Mouse (Mus musculus): ENCODE data around the gene Olig3. TPM values are rescaled to one million over a fixed set of nuclear protein-coding genes. Genes with fewer than 3 reads are reported as not detected.

The Olig3 gene
- not detected for total RNA-seq (2022)

DNA sequence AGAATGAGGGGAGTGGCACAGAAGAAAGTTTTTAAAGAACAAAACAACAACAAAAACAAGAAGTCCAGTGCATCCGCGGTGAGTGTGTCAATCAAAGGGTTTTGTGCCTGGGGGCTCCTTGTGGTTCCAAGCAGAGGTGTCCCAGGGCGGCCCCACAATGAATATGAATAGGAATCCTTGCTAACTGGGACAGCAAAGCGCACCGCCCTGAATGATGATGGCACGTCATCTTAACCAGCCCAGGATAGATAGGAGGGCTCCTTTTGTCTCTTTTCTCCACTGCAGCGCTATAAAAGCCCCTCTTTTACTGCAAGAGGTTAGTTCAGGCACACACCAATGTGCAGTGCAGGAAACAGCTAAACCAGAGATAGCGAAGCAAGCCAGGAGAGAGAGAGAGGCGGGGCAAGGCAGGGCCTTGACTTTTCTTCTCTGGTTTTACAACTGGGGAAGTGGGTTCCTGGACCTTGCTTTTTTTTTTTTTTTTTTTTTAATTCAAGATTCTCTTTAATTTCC lies at the start of gene Olig3:
Gene Olig3, plus strand, starts transcription at position 463 of the 513 bp plus-strand sequence.
- DNase-seq (ENCODE audit: low spot score in 2 of 2) = no peak

DNA sequence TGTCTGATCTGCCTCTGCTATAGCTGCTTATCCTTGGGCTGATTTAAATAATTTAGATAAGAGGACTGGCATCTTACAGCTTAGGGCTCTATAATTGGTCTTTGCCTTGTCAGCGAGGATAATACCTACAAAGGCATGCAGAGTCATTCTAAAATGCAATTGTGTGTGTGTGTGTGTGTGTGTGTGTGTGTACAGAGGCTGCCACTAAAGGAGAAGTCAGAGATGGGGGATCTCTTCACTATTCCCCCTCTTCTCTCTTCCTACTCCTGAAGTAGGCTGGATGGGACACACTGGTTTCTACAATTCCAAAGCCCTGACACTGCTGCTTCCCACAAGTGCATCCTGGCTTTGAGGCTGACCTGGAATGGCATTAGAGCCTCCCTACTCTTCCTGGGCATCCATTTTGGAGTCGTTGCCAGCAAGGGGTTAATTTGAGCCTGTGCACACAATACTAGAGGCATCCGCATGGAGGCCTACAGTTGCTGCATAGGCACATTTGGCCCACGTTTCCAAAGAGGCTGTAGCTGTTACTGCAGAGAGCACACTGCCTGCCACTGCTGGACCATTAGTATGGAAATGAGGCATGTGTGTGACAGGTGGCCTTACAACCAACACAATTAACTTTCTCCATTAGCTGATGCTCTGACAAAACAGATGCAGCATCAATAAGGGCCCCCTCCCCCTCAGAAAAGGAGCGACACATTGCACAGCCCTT lies 46.5 kb upstream of the Olig3 start:
- no peak for DNase-seq (ENCODE audit: low spot score in 2 of 2)

DNA sequence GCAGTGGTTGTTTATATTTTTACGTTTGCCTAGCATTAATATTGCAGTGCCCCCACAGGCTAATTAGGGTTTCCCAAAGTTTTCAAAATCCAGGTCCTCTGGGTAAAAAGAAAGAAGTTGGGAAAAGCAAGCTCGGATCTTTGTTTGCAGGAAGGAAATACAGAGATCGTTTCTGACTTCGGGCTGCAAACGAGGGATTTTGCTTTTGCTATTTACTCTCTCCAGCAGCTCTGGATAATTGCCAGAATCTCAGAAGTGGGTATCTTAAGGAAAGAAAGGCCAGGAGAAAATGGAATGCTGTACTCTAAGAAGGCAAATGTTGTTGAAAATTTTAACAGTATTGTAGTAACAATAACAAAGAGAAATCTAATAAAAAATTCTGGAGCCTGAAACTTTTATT lies 45.9 kb upstream of the Olig3 start:
- DNase-seq (ENCODE audit: low spot score in 2 of 2) = no peak

DNA sequence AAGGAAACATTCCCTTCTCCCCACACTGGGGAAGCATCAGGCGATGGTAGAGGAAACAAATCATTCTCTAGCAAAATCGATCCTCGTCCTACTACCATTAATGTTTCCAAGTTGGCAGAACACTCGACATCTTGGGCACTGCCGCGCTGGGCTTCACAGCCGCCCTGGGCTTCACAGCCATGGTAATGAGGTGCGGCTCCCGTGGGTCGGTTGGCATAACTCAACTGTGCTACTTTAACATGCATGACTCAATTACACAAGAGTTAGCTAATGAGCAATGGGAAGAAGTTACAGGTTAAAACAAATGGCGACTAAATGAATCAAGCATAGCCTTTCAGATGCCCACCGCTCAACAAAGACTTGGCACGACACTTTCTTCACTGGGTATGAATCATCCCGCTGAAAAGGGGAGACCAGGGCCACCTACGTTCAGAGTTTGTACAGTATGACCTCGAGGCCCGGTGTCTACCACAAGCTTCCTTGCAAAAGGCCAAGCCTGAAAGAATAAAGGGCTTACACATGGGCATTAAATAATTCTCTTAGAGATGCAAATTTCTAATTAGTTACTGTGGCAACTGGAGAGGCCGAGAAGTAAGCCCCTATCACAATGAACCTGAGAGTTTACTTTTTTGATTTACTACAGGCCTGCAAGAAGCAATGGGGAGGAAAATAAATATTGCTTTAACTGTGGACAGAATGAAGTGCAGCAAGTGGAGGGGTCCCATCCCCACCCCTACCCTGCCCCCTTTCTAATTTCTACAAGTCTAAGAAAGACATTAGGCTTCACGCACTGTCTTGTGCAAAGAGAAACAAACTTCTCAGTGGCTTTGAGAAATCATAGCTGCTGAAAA lies 38.1 kb upstream of the Olig3 start:
- no peak for DNase-seq (ENCODE audit: low spot score in 2 of 2)

DNA sequence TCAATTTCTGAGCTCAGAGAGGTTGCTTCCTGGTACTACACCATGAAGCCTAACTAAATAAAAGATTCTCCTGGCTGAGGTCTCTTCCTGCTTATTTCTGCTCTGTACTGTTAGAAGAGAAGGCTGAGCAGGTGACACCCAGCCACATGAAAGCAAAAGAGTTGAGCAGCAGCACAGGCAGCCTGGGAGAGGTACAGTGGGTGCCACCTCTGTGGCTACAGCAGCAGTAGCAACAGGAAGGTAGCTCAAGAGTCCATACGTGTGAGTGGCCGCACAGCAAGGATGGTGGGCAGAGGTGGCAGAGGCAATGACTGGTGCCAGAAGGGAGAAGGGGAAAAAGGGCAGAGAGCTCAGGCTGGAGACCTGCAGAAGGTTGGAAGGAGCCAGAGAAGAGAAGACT lies 34.6 kb upstream of the Olig3 start:
- DNase-seq (ENCODE audit: low spot score in 2 of 2) = no peak

DNA sequence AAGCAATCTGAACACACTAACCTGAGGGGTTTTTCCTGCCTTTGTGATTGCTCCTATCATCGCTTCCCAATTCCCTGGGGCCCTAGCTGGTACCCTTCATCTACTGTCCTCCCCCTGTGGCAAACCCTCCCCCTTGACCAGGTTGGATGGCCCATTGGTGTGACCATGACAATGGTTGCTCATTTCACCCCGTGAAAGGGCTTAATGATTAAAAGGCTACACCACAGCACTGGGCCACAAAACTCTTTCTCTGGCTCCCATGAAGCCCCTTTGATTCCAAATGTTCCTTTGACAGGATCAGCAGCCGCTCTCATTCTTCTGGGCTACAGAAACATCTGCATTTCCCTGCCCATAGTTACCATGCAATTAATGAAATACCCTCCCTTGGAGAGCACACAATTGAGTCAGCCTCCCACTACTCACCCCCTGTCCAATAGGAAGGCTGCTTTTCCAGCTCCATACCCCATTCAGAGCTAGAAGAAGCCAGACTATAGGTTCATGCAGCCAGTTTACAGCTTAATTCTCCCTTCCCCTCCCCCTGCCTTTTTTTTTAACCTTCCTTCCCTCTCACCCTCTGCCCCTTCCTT lies 27.0 kb upstream of the Olig3 start:
- no peak for DNase-seq (ENCODE audit: low spot score in 2 of 2)

DNA sequence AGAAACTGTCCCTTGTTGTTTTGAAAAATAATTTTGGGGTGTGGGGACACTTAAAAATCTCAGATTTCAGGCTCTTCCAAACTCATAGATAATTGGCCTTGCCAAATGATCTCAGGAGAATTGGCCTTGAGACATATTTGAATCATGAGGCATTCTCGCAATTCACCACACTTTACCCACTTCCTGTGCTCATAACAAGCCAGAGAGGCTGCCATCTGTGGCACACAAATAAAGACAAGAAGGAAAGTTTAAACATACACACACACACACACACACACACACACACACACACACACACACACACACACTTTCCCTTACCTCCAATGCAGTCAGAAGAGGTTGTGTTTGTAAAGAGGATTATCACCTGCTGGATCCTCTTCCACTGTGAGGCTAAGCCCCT lies 22.9 kb upstream of the Olig3 start:
- no peak for DNase-seq (ENCODE audit: low spot score in 2 of 2)

DNA sequence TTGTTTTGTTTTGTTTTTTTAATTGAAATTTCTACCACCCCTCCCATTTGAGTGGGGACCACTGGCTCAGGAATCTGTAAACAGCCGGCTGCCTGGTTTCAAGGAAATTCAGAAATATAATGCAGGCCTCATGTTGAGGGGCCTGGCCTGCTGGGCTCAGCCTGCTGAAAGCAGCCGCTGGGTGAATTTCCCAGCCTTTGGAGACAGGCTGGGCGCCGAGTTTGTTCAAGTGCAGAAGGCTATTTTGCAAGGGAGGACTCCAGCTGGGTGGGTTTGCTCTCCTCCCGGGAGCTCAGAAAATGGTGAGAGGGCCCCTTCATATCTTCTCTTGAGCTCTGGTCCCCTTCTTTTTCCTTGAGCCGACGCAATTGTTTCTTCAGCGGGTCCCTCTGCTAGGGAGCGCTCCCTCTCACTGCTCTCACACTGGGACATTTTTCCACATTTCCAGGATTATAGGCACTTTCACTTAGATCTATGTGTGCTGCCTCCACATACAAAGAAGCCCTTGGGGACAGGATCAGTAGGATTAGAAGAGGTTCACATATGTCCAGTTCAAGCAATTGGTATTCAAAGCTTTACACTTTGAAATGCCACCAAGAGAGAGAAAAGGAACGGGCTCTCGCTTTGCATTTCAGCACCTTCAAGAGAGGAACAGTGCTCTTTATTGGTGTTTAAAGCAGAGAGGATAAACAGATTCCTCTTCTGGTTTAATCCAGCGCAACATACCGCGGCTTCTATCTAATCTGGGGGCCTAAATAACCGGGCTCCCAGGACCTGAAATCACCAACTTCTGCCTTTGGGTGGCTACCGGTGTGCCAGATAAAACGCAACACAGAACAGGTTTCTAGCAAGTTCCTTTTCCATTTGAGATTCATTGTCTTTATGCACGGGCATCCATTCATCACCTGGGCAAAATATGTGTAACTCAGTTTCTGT lies 17.4 kb upstream of the Olig3 start:
- no peak for DNase-seq (ENCODE audit: low spot score in 2 of 2)

DNA sequence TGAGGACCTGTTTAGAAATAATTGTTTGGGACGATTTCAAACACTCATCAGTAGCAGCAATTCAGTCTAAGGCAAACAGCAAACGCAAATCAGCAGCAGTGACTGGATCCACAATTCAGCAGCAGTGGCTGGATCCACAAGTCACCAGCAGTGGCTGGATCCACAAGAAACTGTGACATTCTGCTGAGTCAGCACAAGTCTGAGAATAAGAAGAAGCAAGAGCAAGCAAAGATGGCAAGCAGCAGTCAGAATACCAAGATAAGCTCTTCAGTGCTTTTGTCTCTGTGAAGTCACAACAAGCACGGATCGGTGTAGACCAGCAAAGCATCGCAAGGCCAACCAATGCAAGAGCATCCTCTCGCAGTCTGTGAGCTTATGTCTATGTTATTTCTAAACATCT lies 12.3 kb upstream of the Olig3 start:
- no peak for DNase-seq (ENCODE audit: low spot score in 2 of 2)

DNA sequence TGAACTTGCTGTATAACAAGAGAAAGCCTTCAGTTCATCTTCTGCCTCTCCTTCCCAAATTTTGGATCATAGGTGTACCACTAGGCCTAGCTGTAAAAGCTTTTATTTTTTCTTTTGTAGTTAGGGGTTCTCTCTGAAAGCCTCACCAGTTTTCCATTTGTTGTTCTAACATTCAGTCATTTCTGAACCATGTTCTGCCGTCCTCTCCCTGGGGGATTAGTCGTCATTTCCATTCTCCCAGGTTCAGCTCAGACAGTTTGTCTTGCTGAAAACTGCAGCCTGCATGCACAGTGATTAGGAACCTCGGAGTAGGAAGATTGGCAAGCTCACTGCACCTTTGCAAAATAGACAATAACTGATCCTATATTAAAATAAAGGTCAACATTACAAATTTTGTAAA lies 7.0 kb upstream of the Olig3 start:
- no peak for DNase-seq (ENCODE audit: low spot score in 2 of 2)

DNA sequence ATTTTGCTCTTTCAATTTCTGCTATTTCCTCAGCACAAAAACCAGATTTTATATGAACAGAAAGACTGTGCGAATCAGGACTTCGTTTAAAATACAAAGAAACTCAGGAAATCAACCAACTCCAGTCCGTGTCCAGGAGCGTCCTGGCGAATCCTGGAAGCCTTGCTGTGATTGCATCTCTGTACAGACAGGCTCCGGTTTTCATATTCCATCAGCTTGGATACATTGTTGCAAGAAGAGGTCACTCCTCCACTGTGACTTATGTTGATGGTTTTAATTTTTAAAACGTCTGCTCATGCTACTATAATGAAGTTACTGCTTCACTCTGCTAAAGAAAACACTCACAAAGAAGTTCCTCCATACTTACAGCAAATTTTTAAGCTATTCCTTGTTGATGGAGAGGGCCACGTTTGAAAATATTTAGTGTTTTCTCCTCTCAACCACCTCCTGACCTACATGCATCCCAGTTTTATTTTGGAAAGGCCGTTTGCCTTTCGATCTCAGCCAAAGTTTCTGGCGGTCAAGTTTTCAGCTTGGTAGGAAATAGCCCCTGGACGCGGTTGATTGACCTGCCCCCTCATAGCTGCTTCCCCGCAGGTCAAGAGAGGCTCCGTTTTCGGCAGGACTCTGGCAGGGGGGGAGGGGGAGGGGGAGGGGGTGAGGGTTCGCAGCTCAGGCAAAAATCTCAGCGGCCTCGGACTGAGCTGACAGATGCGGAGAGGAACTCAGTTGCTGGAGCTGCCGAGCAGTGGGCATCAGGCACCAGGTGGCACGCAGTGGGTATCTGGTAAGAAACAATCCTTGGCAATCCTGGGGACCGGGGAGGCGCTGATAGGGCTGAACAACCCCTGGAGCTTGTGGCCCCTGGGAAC lies 4.1 kb upstream of the Olig3 start:
- no peak for DNase-seq (ENCODE audit: low spot score in 2 of 2)

DNA sequence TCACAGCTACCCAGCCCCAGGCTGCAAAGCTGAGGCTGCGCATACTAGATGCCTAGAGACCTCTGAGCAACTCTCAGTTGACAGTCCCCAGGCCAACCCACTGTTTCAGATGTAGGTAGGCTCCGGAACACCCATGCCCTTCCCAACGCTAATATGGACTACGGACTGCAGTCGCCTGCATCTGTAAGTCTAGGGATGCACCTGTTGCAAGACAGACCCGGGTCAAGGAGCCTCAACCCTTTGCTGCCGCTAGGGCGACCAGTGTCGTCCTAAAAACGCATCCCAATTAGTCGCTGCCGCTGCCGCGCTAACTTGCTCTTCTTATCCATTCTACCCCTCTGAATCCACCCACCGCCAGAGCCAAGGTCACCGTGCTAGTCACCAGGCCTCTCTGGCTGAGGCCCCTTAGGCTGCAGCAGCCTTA lies 3.4 kb upstream of the Olig3 start:
- DNase-seq (ENCODE audit: low spot score in 2 of 2) = no peak

DNA sequence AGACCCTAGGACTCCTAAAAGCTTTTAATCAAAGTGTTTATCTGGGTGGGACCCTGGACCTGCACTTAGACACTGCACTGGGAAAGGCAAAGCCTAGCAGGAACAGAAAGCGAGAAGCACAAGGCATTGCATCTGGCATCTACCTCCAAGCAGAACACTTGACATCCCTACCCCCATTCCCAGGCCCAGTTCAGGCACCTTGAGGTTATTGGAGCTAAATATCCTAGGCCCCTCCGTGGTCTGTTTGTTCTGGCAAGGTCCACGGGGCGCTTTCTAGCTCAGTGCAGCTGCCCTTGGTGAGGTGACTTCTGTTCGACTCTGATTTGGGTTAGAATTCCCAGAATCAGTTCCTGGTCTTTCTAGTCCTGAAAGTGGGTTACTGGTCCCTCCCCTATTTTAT lies 2.7 kb upstream of the Olig3 start:
- DNase-seq (ENCODE audit: low spot score in 2 of 2) = no peak

DNA sequence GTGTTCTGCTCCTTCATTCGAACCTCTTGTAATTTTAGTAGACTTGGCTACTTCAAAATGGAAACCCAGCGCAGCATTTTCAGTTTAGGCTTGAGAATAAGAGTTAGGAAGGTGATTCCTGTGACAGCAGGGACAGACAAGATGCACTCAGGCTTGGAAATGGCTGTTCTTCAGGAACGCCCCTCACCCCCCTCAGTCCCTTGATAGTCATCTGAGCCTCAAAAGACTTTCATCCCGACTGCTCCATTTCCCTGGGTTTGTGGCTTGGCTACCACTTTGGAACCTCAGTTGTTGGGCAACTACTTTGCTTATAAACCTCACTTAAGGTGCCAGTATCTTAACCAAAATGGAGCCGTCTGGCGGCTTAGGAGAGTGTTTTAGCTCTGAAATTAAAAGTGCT lies 2.2 kb upstream of the Olig3 start:
- no peak for DNase-seq (ENCODE audit: low spot score in 2 of 2)

DNA sequence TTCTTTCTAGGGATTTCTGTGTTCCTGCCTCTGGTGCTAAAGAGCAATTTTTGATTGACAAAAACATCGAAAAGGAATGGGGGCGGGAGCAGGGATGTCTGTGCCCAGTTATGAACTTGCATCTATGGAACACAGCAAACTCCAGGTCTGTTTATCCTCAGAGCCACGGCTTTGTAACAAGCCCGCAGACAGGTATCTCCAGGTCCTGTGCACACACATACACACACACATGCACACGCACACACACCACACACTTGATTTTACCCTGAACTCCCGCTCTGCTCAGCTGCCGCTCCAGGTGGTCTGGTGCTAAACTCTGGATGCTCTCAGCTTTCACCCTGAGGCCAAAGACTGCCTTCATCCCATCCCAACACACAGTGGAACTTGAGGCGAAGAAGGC lies 1.3 kb upstream of the Olig3 start:
- no peak for DNase-seq (ENCODE audit: low spot score in 2 of 2)

DNA sequence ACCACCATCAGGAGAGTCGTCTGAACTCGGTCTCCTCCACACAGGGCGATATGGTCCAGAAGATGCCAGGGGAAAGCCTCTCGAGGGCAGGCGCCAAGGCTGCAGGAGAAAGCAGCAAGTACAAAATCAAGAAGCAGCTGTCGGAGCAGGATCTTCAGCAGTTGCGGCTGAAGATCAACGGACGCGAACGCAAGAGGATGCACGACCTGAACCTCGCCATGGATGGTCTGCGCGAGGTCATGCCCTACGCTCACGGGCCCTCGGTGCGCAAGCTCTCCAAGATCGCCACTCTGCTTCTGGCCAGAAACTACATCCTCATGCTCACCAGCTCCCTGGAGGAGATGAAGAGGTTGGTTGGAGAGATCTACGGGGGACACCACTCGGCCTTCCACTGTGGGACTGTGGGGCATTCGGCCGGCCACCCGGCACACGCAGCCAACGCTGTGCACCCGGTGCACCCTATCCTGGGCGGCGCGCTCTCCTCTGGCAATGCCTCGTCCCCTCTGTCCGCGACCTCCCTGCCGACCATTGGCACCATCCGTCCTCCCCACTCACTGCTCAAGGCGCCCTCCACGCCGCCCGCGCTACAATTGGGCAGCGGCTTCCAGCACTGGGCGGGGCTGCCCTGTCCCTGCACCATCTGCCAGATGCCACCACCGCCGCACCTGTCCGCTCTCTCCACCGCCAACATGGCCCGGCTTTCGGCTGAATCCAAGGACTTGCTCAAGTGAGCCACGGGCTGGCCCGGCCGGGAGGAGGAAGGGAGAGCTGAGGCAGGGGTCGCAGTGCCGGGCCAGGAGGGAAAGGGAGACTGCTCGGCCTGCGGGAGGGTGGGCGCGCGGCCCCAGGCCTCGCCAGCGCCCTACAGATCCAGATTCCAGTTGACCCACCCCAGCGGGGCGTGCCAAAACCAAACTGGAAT lies 648 bp downstream of the Olig3 start:
- DNase-seq (ENCODE audit: low spot score in 2 of 2) = no peak

DNA sequence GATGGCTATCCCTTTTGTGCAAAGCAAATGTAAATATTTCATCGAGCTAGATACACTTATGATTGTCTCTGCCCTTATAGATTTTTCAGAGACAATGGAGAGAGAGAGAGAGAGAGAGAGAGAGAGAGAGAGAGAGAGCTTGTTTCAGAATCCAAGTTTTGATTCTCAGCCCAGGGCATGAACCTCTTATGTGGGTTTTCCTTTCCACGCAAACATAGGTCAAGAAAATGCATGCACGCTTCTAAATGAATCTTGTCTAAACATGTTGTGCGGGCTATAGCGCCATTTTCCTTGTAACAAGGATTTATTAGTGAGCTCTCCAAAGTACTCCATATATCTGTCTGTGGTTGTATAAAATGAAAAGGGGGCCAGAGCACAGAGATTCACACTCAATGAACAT lies 1.5 kb downstream of the Olig3 start:
- no peak for DNase-seq (ENCODE audit: low spot score in 2 of 2)

DNA sequence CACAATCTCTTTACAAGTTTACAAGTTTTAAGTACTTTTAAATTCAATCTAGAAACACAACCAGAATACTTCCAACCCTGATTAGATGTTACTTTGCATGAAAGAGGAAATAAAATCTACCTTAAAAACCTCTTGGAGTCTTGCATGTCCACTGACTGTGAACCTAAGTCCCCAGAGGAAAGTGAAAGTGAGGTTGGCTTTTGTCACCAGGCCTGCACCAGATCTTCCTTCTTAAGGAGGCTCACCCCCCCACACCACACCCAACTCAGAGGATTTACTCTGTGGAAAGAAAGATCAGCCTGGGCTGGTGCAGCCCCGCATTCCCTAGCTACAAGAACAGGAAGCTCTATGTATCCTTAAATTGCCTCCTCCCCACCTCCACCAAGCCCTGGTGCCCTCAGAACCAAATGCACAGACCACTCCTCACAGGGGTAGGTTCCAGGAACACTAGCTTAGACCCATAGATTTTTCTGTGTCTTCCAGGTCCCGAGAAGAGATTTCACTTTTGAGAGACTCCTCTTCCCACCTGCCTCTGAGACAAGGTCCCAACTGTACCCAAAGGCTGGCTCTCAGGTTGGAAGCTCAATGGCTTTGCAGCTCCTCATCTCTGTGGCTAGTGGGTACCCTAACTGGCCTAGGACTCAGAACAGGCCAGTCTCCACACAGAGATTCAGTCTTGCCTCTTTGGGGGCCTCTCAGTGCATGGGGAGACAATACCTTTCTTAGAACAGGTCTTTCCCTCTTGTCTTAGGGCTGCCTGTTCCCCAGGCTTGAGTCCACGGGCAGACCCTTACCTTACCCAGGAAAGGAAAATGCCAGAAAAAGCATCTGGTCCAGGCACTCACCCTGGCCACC lies 4.3 kb downstream of the Olig3 start:
- no peak for DNase-seq (ENCODE audit: low spot score in 2 of 2)

Data from left cerebral cortex, adult 8-10 months (tissue).